Mouse (Mus musculus) C2C12 (cell line): ENCODE results near the gene Cd3eap.

Experiments used
- CEBPB ChIP-seq: IDR thresholded peaks from one replicate; pipeline ENCODE4 v1.6.1; 2011; ENCODE audit warnings: low read depth, mild to moderate bottlenecking, control low read depth, moderate library complexity
- CTCF ChIP-seq: IDR thresholded peaks from one replicate; pipeline ENCODE4 v1.5.1; 2011; ENCODE audit not compliant: control insufficient read depth, insufficient read depth, insufficient read length
- MYOD1 ChIP-seq: IDR thresholded peaks from one replicate; pipeline ENCODE4 v1.6.1; 2011; ENCODE audit warnings: low read depth; ENCODE audit not compliant: control insufficient read depth, insufficient read length

DNA sequence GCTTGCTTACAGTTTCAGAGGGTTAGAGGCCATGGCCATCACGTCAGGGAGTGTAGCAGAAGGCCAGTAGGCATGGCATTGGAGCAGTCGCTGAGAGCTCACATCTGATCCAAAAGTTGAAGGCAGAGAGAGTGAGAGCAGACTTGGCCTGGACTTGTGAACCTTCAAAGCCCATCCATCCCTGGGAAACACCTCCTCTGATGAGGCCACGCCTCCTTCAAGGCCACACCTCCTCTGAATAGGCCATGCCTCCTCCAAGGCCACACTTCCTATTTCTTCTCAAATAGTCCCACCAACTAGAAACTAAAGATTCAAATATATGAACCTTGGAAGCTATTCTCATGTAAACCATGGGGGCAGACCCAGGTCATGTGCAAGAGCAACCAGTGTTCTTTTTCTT is 23.7 kb downstream of the Cd3eap start:
- TF ChIP-seq CTCF (no peak), MYOD1 (no peak), CEBPB (no peak)
